Mouse (Mus musculus): ENCODE data around the gene Adcyap1r1. TPM values are rescaled to one million over a fixed set of nuclear protein-coding genes. Genes with fewer than 3 reads are reported as not detected.

The Adcyap1r1 gene
- polyA plus RNA-seq, 1 experiment from 2014 or later: 4.2 TPM

GRCm38 (mm10) chr6:55452381-55452780 lies 603 bp downstream of the Adcyap1r1 start:
- peak overlapping the region; percentile 57; the same call in 1 of the 2 replicates for H3K9ac ChIP-seq (ENCODE audit: low read length)

GRCm38 (mm10) chr6:55453548-55453947 lies 1.8 kb downstream of the Adcyap1r1 start:
- H3K4me3 ChIP-seq (ENCODE audit: control insufficient read depth in 1 of 2, insufficient read depth in 1 of 2, low read depth in 1 of 2, low read length in 2 of 2): peak overlapping the region in 1 of 2 experiments; percentile 49; a peak in 1 of 4 replicates
- 13% methylated on average over 1 of the region's 1 CpGs for WGBS
- peaks cover 78% of the 10 kb centered on the region for H3K27me3 ChIP-seq (ENCODE audit: control insufficient read depth, insufficient read depth, low read length)
- no peak for ATAC-seq (ENCODE audit: insufficient number of reproducible peaks, insufficient read depth, low FRiP score, low read depth)
- H3K36me3 ChIP-seq (ENCODE audit: control insufficient read depth, insufficient read depth, low read length): no peaks in the 10 kb centered on the region
- H3K27ac ChIP-seq (replicated peaks in 1 of 2; ENCODE audit: control insufficient read depth in 1 of 2, insufficient read depth in 1 of 2, low read depth in 2 of 2, low read length in 2 of 2): no peak overlapping the region
- H3K9ac ChIP-seq (ENCODE audit: low read length): no peak overlapping the region
- peak overlapping the region; percentile 25; the same call in 1 of the 2 replicates for H3K4me2 ChIP-seq (ENCODE audit: low read length)
- peaks cover 8 to 20% of the 10 kb centered on the region in 2 experiments; a peak in 3 of 4 replicates for H3K4me1 ChIP-seq (ENCODE audit: control insufficient read depth in 2 of 2, insufficient read depth in 2 of 2, low read length in 2 of 2)
- no peaks in the 10 kb centered on the region for H3K9me3 ChIP-seq (ENCODE audit: control insufficient read depth, low read length)

More at GRCm38 (mm10) chr6:55452381-55452780, 603 bp downstream of the Adcyap1r1 start:
- H3K27ac ChIP-seq (replicated peaks in 1 of 2; ENCODE audit: control insufficient read depth in 1 of 2, insufficient read depth in 1 of 2, low read depth in 2 of 2, low read length in 2 of 2): no peak overlapping the region
- H3K4me2 ChIP-seq (ENCODE audit: low read length): peak overlapping the region; percentile 76
- 2% methylated on average over 24 of the region's 24 CpGs for WGBS
- H3K36me3 ChIP-seq (ENCODE audit: control insufficient read depth, insufficient read depth, low read length): no peaks in the 10 kb centered on the region
- H3K27me3 ChIP-seq (ENCODE audit: control insufficient read depth, insufficient read depth, low read length): peaks cover 82% of the 10 kb centered on the region
- H3K4me1 ChIP-seq (ENCODE audit: control insufficient read depth in 2 of 2, insufficient read depth in 2 of 2, low read length in 2 of 2): peaks cover 8 to 20% of the 10 kb centered on the region in 2 experiments; a peak in 3 of 4 replicates
- H3K9me3 ChIP-seq (ENCODE audit: control insufficient read depth, low read length): no peaks in the 10 kb centered on the region
- peak overlapping the region; percentile 49 to 51 for H3K4me3 ChIP-seq (ENCODE audit: control insufficient read depth in 1 of 2, insufficient read depth in 1 of 2, low read depth in 1 of 2, low read length in 2 of 2)
- ATAC-seq (ENCODE audit: insufficient number of reproducible peaks, insufficient read depth, low FRiP score, low read depth): no peak

- 73% methylated on average over 5 of the region's 5 CpGs for WGBS
- H3K4me2 ChIP-seq (ENCODE audit: low read length): no peak overlapping the region
- H3K4me3 ChIP-seq (ENCODE audit: control insufficient read depth in 1 of 2, insufficient read depth in 1 of 2, low read depth in 1 of 2, low read length in 2 of 2): no peak overlapping the region
- no peak overlapping the region for H3K9ac ChIP-seq (ENCODE audit: low read length)
- H3K27me3 ChIP-seq (ENCODE audit: control insufficient read depth, insufficient read depth, low read length): peaks cover 62% of the 10 kb centered on the region
- ATAC-seq (ENCODE audit: insufficient number of reproducible peaks, insufficient read depth, low FRiP score, low read depth): no peak
- H3K4me1 ChIP-seq (ENCODE audit: control insufficient read depth in 2 of 2, insufficient read depth in 2 of 2, low read length in 2 of 2): peaks cover 8 to 20% of the 10 kb centered on the region in 2 experiments; a peak in 3 of 4 replicates
- no peak overlapping the region for H3K27ac ChIP-seq (replicated peaks in 1 of 2; ENCODE audit: control insufficient read depth in 1 of 2, insufficient read depth in 1 of 2, low read depth in 2 of 2, low read length in 2 of 2)
- H3K36me3 ChIP-seq (ENCODE audit: control insufficient read depth, insufficient read depth, low read length): no peaks in the 10 kb centered on the region
- H3K9me3 ChIP-seq (ENCODE audit: control insufficient read depth, low read length): no peaks in the 10 kb centered on the region
These were observed 3.9 kb downstream of the Adcyap1r1 start for GRCm38 (mm10) chr6:55455641-55456040.

DNA sequence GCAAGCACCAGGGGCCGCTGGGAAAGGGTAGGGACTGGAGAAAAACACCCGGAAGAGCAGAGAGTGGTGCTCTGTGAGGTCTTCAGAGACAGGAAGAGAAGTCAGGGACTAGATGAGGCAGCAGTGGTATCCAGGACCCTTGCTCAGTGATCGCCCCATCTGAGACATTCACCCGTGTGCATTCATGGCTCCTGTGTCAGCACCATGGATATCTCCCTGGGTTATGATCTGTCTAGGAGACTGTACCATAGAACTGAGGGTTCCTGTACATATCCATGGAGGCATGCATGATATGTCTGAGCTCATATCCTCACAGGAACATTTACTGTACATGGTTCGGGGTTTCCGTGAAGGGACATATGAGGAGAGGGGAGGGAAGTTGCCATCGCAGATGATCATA lies 5.9 kb downstream of the Adcyap1r1 start:
- Histone ChIP-seq H3K4me2 (ENCODE audit: low read length) (no peak overlapping the region), H3K36me3 (ENCODE audit: control insufficient read depth, insufficient read depth, low read length) (no peaks in the 10 kb centered on the region), H3K4me3 (ENCODE audit: control insufficient read depth in 1 of 2, insufficient read depth in 1 of 2, low read depth in 1 of 2, low read length in 2 of 2) (no peak overlapping the region), H3K27ac (replicated peaks in 1 of 2; ENCODE audit: control insufficient read depth in 1 of 2, insufficient read depth in 1 of 2, low read depth in 2 of 2, low read length in 2 of 2) (no peak overlapping the region), H3K4me1 (ENCODE audit: control insufficient read depth in 2 of 2, insufficient read depth in 2 of 2, low read length in 2 of 2) (peaks cover 5 to 8% of the 10 kb centered on the region in 2 experiments; a peak in 3 of 4 replicates), H3K27me3 (ENCODE audit: control insufficient read depth, insufficient read depth, low read length) (peaks cover 41% of the 10 kb centered on the region), H3K9ac (ENCODE audit: low read length) (no peak overlapping the region), H3K9me3 (ENCODE audit: control insufficient read depth, low read length) (no peaks in the 10 kb centered on the region)
- no peak for ATAC-seq (ENCODE audit: insufficient number of reproducible peaks, insufficient read depth, low FRiP score, low read depth)
- WGBS: 65% methylated on average over 7 of the region's 7 CpGs

DNA sequence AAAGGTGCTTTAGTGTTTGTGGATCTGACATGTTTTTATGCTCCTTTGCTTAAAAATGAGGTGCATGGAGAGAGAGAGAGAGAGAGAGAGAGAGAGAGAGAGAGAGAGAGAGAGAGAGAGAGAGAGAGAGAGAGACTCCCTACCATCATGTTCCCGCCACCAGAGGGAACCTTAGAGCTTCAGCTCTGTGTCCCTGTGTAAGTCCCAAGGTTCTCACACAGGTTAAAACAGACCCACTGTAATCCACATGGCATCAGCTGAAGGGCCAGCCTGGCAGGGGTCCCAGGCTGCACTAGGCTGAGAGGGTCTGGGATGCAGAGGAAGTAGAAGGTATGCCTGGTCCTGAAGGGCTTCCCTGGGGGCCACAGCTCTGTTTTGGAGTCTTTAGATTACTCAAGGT lies 6.4 kb downstream of the Adcyap1r1 start:
- ATAC-seq (ENCODE audit: insufficient number of reproducible peaks, insufficient read depth, low FRiP score, low read depth): no peak
- 50% methylated on average over 1 of the region's 1 CpGs for WGBS
- no peak overlapping the region for H3K9ac ChIP-seq (ENCODE audit: low read length)
- no peak overlapping the region for H3K4me2 ChIP-seq (ENCODE audit: low read length)
- peaks cover 5 to 7% of the 10 kb centered on the region in 2 experiments; a peak in 3 of 4 replicates for H3K4me1 ChIP-seq (ENCODE audit: control insufficient read depth in 2 of 2, insufficient read depth in 2 of 2, low read length in 2 of 2)
- no peaks in the 10 kb centered on the region for H3K9me3 ChIP-seq (ENCODE audit: control insufficient read depth, low read length)
- no peaks in the 10 kb centered on the region for H3K36me3 ChIP-seq (ENCODE audit: control insufficient read depth, insufficient read depth, low read length)
- no peak overlapping the region for H3K4me3 ChIP-seq (ENCODE audit: control insufficient read depth in 1 of 2, insufficient read depth in 1 of 2, low read depth in 1 of 2, low read length in 2 of 2)
- peaks cover 37% of the 10 kb centered on the region for H3K27me3 ChIP-seq (ENCODE audit: control insufficient read depth, insufficient read depth, low read length)
- no peak overlapping the region for H3K27ac ChIP-seq (replicated peaks in 1 of 2; ENCODE audit: control insufficient read depth in 1 of 2, insufficient read depth in 1 of 2, low read depth in 2 of 2, low read length in 2 of 2)

DNA sequence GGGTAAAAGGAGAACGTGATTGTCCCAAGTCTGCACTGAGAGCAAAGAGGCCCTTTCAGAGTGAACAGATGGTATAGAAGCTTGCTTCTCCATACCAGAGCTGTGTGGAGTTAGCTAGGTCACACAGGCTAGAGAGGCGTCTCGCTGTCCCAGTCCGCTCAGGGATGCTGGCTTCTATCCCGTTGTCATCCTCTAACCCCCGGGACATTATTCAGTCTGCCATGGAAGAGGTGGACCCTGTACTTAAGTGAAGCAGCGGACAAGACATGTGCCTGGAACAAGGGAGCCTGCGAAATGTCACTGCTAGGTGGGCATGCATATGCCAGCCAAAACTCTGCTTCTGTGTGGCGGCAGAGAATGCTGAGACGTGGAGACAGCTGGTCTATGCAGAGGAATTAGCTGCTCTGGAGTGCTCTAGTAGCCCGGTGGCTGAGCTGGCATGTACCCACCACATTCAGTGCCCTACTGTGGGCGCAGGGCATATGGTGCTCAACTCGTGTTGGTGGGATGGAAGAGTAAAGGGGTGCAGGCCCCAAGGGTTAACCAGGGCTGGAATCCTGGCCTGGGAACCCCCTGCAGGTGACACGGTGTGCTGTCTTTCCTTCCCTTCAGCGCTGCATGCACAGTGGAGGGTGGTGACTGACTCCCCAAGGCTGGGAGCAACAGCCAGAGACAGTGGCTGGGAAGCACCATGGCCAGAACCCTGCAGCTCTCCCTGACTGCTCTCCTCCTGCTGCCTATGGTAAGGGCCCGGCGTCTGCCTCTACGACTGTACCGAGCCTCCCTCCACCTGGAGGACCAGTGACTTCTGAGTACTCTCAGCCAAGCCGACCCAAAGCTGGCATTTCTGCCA lies 8.0 kb downstream of the Adcyap1r1 start:
- Histone ChIP-seq H3K27me3 (ENCODE audit: control insufficient read depth, insufficient read depth, low read length) (peaks cover 24% of the 10 kb centered on the region), H3K9ac (ENCODE audit: low read length) (no peak overlapping the region), H3K4me3 (ENCODE audit: control insufficient read depth in 1 of 2, insufficient read depth in 1 of 2, low read depth in 1 of 2, low read length in 2 of 2) (no peak overlapping the region), H3K27ac (replicated peaks in 1 of 2; ENCODE audit: control insufficient read depth in 1 of 2, insufficient read depth in 1 of 2, low read depth in 2 of 2, low read length in 2 of 2) (no peak overlapping the region), H3K4me1 (ENCODE audit: control insufficient read depth in 2 of 2, insufficient read depth in 2 of 2, low read length in 2 of 2) (no peaks in the 10 kb centered on the region), H3K36me3 (ENCODE audit: control insufficient read depth, insufficient read depth, low read length) (no peaks in the 10 kb centered on the region), H3K4me2 (ENCODE audit: low read length) (no peak overlapping the region), H3K9me3 (ENCODE audit: control insufficient read depth, low read length) (no peaks in the 10 kb centered on the region)
- 76% methylated on average over 20 of the region's 20 CpGs for WGBS
- no peak for ATAC-seq (ENCODE audit: insufficient number of reproducible peaks, insufficient read depth, low FRiP score, low read depth)

- H3K9ac ChIP-seq (ENCODE audit: low read length): no peak overlapping the region
- no peak overlapping the region for H3K27ac ChIP-seq (replicated peaks in 1 of 2; ENCODE audit: control insufficient read depth in 1 of 2, insufficient read depth in 1 of 2, low read depth in 2 of 2, low read length in 2 of 2)
- no peaks in the 10 kb centered on the region for H3K9me3 ChIP-seq (ENCODE audit: control insufficient read depth, low read length)
- H3K36me3 ChIP-seq (ENCODE audit: control insufficient read depth, insufficient read depth, low read length): no peaks in the 10 kb centered on the region
- H3K27me3 ChIP-seq (ENCODE audit: control insufficient read depth, insufficient read depth, low read length): peaks cover 13% of the 10 kb centered on the region
- WGBS: 63% methylated on average over 5 of the region's 5 CpGs
- H3K4me1 ChIP-seq (ENCODE audit: control insufficient read depth in 2 of 2, insufficient read depth in 2 of 2, low read length in 2 of 2): no peaks in the 10 kb centered on the region; a peak in 1 of 4 replicates
- H3K4me2 ChIP-seq (ENCODE audit: low read length): no peak overlapping the region
- no peak for ATAC-seq (ENCODE audit: insufficient number of reproducible peaks, insufficient read depth, low FRiP score, low read depth)
- no peak overlapping the region for H3K4me3 ChIP-seq (ENCODE audit: control insufficient read depth in 1 of 2, insufficient read depth in 1 of 2, low read depth in 1 of 2, low read length in 2 of 2)
These were observed 9.4 kb downstream of the Adcyap1r1 start for GRCm38 (mm10) chr6:55461141-55461540.

Data from heart, embryonic 14.5 days (tissue).